Mouse (Mus musculus): ENCODE results near the gene Cyp8b1. TPM values are rescaled to one million over a fixed set of nuclear protein-coding genes. Genes with fewer than 3 reads are reported as not detected.

Gene Cyp8b1
- polyA plus RNA-seq, 1 experiment, result 0.77 TPM

DNA sequence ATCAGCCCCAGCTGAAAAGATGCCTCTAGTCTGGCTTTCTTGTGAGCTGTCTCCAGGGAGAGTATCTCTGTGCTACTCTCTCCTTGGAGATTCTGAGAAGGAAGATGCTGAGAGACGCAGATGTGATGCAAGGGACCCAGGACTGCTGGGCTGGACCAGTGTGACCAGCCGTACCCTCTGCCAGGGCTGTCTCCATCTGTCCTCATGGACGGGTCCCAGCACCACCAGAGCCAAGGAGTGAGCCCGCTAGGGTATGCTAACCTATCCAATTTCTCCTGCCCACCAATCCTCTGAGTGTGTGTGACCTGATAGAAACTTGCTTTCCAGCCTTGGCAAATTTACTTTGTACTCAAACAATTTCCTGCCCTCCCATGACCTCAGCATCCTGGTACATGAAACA is 3.3 kb downstream of the Cyp8b1 start:
- Histone ChIP-seq H3K4me3 (replicated peaks; ENCODE audit: control insufficient read depth, low read depth, low read length) (no peak overlapping the region), H3K27ac (ENCODE audit: control insufficient read depth, insufficient read depth, low read depth, low read length, poor library complexity) (no peak overlapping the region), H3K4me1 (ENCODE audit: control insufficient read depth, insufficient read depth, low read length) (peaks cover 3% of the 10 kb centered on the region)
- WGBS, result 80% methylated on average over 4 of the region's 4 CpGs
- TF ChIP-seq CTCF (IDR thresholded peaks at IDR 0.05; ENCODE audit: control insufficient read depth, insufficient read depth, low read length), result no peak
- no peak for TF ChIP-seq POLR2A (IDR thresholded peaks at IDR 0.05; ENCODE audit: borderline replicate concordance, control insufficient read depth, low read depth, low read length)

DNA sequence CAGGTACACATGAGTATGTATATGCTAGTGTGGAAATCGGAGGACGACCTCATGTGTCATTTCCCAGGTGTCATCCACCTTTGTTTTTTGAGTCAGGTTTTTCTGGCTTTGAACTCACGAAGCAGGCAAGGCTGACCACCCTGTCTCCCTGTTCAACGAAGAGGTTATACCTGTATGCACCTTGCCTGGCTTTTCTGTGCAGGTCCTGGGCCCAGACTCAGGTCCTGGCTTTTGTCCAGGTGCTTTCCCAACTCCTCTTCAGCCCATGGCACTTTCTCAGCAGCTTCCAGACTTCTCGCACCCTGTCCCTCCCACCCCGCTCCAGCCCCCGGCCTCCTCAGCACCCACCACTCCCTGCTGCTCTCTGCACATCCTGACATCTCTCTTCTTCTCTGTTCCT is 4.9 kb downstream of the Cyp8b1 start:
- Histone ChIP-seq H3K4me1 (ENCODE audit: control insufficient read depth, insufficient read depth, low read length) (peaks cover 3% of the 10 kb centered on the region), H3K27ac (ENCODE audit: control insufficient read depth, insufficient read depth, low read depth, low read length, poor library complexity) (no peak overlapping the region)
- WGBS, result 85% methylated on average over 7 of the region's 7 CpGs

GRCm38 (mm10) chr9:121909635-121910034 is 6.5 kb downstream of the Cyp8b1 start:
- Histone ChIP-seq H3K4me3 (replicated peaks; ENCODE audit: control insufficient read depth, low read depth, low read length) (no peak overlapping the region), H3K4me1 (ENCODE audit: control insufficient read depth, insufficient read depth, low read length) (peaks cover 5% of the 10 kb centered on the region), H3K27ac (ENCODE audit: control insufficient read depth, insufficient read depth, low read depth, low read length, poor library complexity) (no peak overlapping the region)
- WGBS, result 6% methylated on average over 6 of the region's 6 CpGs
- TF ChIP-seq POLR2A (IDR thresholded peaks at IDR 0.05; ENCODE audit: borderline replicate concordance, control insufficient read depth, low read depth, low read length) (no peak), CTCF (IDR thresholded peaks at IDR 0.05; ENCODE audit: control insufficient read depth, insufficient read depth, low read length) (no peak)

More for the DNA sequence above, 4.9 kb downstream of the Cyp8b1 start:
- H3K4me3 ChIP-seq (replicated peaks; ENCODE audit: control insufficient read depth, low read depth, low read length), result no peak overlapping the region
- TF ChIP-seq POLR2A (IDR thresholded peaks at IDR 0.05; ENCODE audit: borderline replicate concordance, control insufficient read depth, low read depth, low read length) (no peak), CTCF (IDR thresholded peaks at IDR 0.05; ENCODE audit: control insufficient read depth, insufficient read depth, low read length) (no peak)

- peaks cover 8% of the 10 kb centered on the region for H3K4me1 ChIP-seq (ENCODE audit: control insufficient read depth, insufficient read depth, low read length)
- no peak overlapping the region for H3K4me3 ChIP-seq (replicated peaks; ENCODE audit: control insufficient read depth, low read depth, low read length)
- TF ChIP-seq POLR2A (IDR thresholded peaks at IDR 0.05; ENCODE audit: borderline replicate concordance, control insufficient read depth, low read depth, low read length) (no peak), CTCF (IDR thresholded peaks at IDR 0.05; ENCODE audit: control insufficient read depth, insufficient read depth, low read length) (no peak)
- no peak overlapping the region for H3K27ac ChIP-seq (ENCODE audit: control insufficient read depth, insufficient read depth, low read depth, low read length, poor library complexity)
- WGBS, result 89% methylated on average over 17 of the region's 17 CpGs
These were observed 7.8 kb downstream of the Cyp8b1 start for GRCm38 (mm10) chr9:121908321-121908720.

- Histone ChIP-seq H3K4me3 (replicated peaks; ENCODE audit: control insufficient read depth, low read depth, low read length) (no peak overlapping the region), H3K27ac (ENCODE audit: control insufficient read depth, insufficient read depth, low read depth, low read length, poor library complexity) (no peak overlapping the region), H3K4me1 (ENCODE audit: control insufficient read depth, insufficient read depth, low read length) (peaks cover 8% of the 10 kb centered on the region)
- WGBS, result 77% methylated on average over 10 of the region's 10 CpGs
- TF ChIP-seq POLR2A (IDR thresholded peaks at IDR 0.05; ENCODE audit: borderline replicate concordance, control insufficient read depth, low read depth, low read length) (no peak), CTCF (IDR thresholded peaks at IDR 0.05; ENCODE audit: control insufficient read depth, insufficient read depth, low read length) (no peak)
These were observed 8.6 kb downstream of the Cyp8b1 start for GRCm38 (mm10) chr9:121907356-121908070.

- Histone ChIP-seq H3K4me3 (replicated peaks; ENCODE audit: control insufficient read depth, low read depth, low read length) (no peak overlapping the region), H3K4me1 (ENCODE audit: control insufficient read depth, insufficient read depth, low read length) (peaks cover 8% of the 10 kb centered on the region), H3K27ac (ENCODE audit: control insufficient read depth, insufficient read depth, low read depth, low read length, poor library complexity) (no peak overlapping the region)
- 80% methylated on average over 5 of the region's 5 CpGs for WGBS
- TF ChIP-seq CTCF (IDR thresholded peaks at IDR 0.05; ENCODE audit: control insufficient read depth, insufficient read depth, low read length) (no peak), POLR2A (IDR thresholded peaks at IDR 0.05; ENCODE audit: borderline replicate concordance, control insufficient read depth, low read depth, low read length) (no peak)
These were observed 9.6 kb downstream of the Cyp8b1 start for GRCm38 (mm10) chr9:121906456-121906855.

DNA sequence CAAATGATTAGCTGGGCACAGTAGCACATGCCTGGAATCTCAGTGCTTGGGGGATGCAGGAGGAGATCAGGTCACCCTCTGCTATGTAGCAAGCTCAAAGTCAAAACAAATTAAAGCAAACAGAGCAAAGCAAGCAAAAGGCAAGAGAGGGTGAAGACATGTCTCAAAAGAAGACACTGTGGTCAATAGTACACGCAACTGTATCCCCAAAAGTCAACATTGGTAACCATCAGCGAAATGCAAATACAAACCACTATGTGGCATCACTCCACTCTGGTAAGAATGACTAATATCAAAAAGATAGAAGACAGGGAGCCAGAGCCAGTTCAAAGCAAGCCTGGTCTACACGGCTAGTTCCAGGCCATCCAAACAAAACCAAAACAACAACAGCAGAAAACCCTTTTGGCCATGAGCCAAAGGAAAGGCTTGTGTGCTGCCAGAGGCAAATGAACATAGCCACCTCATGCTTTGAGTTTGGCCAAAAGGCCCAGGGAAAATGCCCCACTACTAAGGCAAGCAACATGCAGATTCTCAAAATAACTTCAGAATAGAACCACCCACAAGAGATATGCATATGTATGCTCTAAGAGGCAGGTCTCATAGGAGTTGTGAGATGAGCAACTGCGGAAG is 10.4 kb downstream of the Cyp8b1 start:
- TF ChIP-seq CTCF (IDR thresholded peaks at IDR 0.05; ENCODE audit: control insufficient read depth, insufficient read depth, low read length), result no peak
- no peak for TF ChIP-seq POLR2A (IDR thresholded peaks at IDR 0.05; ENCODE audit: borderline replicate concordance, control insufficient read depth, low read depth, low read length)
- no peak overlapping the region for H3K4me3 ChIP-seq (replicated peaks; ENCODE audit: control insufficient read depth, low read depth, low read length)
- H3K4me1 ChIP-seq (ENCODE audit: control insufficient read depth, insufficient read depth, low read length), result peaks cover 8% of the 10 kb centered on the region
- no peak overlapping the region for H3K27ac ChIP-seq (ENCODE audit: control insufficient read depth, insufficient read depth, low read depth, low read length, poor library complexity)
- WGBS, result 77% methylated on average over 4 of the region's 4 CpGs

DNA sequence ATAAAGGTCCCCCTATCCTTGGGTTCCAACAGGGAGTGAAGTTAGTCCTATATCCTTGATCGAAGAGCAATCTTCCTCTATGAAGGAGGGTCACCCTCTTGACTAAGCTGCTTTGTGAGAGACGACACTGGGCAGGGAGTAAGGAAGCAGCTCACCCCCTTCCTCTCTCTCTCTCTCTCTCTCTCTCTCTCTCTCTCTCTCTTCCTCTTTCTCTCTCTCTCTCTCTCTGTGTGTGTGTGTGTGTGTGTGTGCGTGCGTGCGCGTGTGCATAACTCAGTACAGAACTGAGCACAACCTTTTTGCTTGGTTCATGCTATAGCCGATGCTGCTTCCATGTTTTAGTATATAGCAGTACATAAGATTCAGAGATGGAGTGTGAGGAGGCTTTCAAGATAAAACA is 11.2 kb downstream of the Cyp8b1 start:
- Histone ChIP-seq H3K27ac (ENCODE audit: control insufficient read depth, insufficient read depth, low read depth, low read length, poor library complexity) (no peak overlapping the region), H3K4me1 (ENCODE audit: control insufficient read depth, insufficient read depth, low read length) (peaks cover 8% of the 10 kb centered on the region), H3K4me3 (replicated peaks; ENCODE audit: control insufficient read depth, low read depth, low read length) (no peak overlapping the region)
- no peak for TF ChIP-seq CTCF (IDR thresholded peaks at IDR 0.05; ENCODE audit: control insufficient read depth, insufficient read depth, low read length)
- no peak for TF ChIP-seq POLR2A (IDR thresholded peaks at IDR 0.05; ENCODE audit: borderline replicate concordance, control insufficient read depth, low read depth, low read length)
- 49% methylated on average over 7 of the region's 7 CpGs for WGBS
